Mouse (Mus musculus): ENCODE results near the gene Vmn1r143. TPM values are rescaled to one million over a fixed set of nuclear protein-coding genes. Genes with fewer than 3 reads are reported as not detected.

The Vmn1r143 gene
- not detected in 2 replicates for polyA plus RNA-seq (2012; rRNA removed; ENCODE audit: low replicate concordance)

DNA sequence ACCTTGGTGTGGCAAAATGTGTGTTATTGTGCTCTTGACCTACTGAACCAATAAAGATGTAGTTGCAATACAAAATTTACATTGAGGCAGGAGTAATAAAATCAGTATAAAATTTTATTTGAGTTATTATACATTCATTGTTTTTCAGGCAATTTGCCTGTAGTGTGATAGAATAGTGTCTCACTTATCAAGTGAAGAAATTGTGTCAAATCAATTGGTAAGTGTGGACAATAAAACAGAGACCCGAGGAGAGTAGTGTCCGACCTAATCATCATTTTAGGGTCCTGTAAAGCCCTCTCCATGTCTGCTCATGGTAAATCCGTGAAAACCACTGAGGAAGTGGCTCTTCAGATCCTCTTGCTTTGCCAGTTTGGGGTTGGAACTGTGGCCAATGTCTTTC lies at the start of gene Vmn1r143:
Vmn1r143 (plus strand) TSS at position 301 of the 400 bp plus-strand sequence.

DNA sequence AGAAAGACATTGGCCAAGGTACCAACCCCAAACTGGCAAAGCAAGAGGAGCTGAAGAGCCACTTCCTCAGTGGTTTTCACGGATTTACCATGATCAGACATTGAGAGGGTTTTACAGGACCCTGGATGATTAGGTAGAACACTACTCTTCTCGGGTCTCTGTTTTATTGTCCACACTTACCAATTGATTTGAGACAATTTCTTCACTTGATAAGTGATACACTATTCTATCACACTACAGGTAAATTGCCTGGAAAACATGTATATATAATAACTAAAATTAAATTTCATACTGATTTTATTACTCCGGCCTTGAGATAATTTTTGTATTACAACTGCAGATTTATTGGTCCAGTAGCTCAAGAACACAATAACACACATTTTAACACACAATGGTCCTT lies 25.2 kb upstream of the Vmn1r143 start, which contains the start of gene Vmn1r142:
Vmn1r142 (minus strand) TSS at position 101 of the 400 bp plus-strand sequence.

DNA sequence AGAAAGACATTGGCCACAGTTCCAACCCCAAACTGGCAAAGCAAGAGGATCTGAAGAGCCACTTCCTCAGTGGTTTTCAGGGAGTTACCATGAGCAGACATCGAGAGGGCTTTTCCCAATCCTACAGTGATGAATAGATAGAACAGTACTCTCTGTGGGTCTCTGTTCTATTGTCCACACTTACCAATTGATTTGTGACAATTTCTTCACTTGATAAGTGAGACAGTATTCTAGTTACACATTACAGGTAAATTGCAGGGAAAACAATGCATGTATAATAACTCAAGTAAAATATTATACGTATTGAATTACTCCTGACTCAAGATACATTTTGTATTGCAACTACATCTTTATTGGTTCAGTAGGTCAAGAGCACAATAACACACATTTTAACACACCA lies 12.0 kb downstream of the Vmn1r143 start, which contains the start of gene Gm8653:
Gm8653 (minus strand) TSS at position 101 of the 400 bp plus-strand sequence.

GRCm38 (mm10) chr7:22229384-22229783 lies 40.2 kb downstream of the Vmn1r143 start, which contains the start of gene Gm8453:
Gm8453 (minus strand) TSS chr7:22229484.

Other genes starting within 250 kb of the Vmn1r143 start
- gene Vmn1r137, start 194.8 kb upstream of the Vmn1r143 start, polyA plus RNA-seq (2012; rRNA removed; ENCODE audit: low replicate concordance), result not detected in 2 replicates
- gene Vmn1r138, start 160.5 kb upstream of the Vmn1r143 start, polyA plus RNA-seq (2012; rRNA removed; ENCODE audit: low replicate concordance), result not detected in 2 replicates
- not detected in 2 replicates for gene Gm6176, start 133.1 kb upstream of the Vmn1r143 start, polyA plus RNA-seq (2012; rRNA removed; ENCODE audit: low replicate concordance)
- gene Vmn1r139, start 120.3 kb upstream of the Vmn1r143 start, polyA plus RNA-seq (2012; rRNA removed; ENCODE audit: low replicate concordance), result not detected in 2 replicates
- not detected in 2 replicates for gene Gm16451, start 71.1 kb upstream of the Vmn1r143 start, polyA plus RNA-seq (2012; rRNA removed; ENCODE audit: low replicate concordance)
- not detected in 2 replicates for gene Gm10666, start 54.6 kb upstream of the Vmn1r143 start, polyA plus RNA-seq (2012; rRNA removed; ENCODE audit: low replicate concordance)
- gene Vmn1r142, start 25.3 kb upstream of the Vmn1r143 start, polyA plus RNA-seq (2012; rRNA removed; ENCODE audit: low replicate concordance), result not detected in 2 replicates
- gene Gm8653, start 11.9 kb downstream of the Vmn1r143 start, polyA plus RNA-seq (2012; rRNA removed; ENCODE audit: low replicate concordance), result not detected in 2 replicates
- gene Gm8453, start 40.1 kb downstream of the Vmn1r143 start, polyA plus RNA-seq (2012; rRNA removed; ENCODE audit: low replicate concordance), result not detected in 2 replicates
- not detected in 2 replicates for gene Gm4187, start 140.3 kb downstream of the Vmn1r143 start, polyA plus RNA-seq (2012; rRNA removed; ENCODE audit: low replicate concordance)
- not detected in 2 replicates for gene Gm8660, start 181.7 kb downstream of the Vmn1r143 start, polyA plus RNA-seq (2012; rRNA removed; ENCODE audit: low replicate concordance)
- gene Vmn1r148, start 224.2 kb downstream of the Vmn1r143 start, polyA plus RNA-seq (2012; rRNA removed; ENCODE audit: low replicate concordance), result not detected in 2 replicates
- not detected in 2 replicates for gene Vmn1r149, start 248.9 kb downstream of the Vmn1r143 start, polyA plus RNA-seq (2012; rRNA removed; ENCODE audit: low replicate concordance)

All from duodenum, adult 2 months (tissue).